Mouse (Mus musculus): Measurements from ENCODE around the gene Prkaa1. TPM values are rescaled to one million over a fixed set of nuclear protein-coding genes. Genes with fewer than 3 reads are reported as not detected.

The Prkaa1 gene
- total and polyA plus RNA-seq, 3 experiments, result 4.6 to 13.9 (median 12.6) TPM

DNA sequence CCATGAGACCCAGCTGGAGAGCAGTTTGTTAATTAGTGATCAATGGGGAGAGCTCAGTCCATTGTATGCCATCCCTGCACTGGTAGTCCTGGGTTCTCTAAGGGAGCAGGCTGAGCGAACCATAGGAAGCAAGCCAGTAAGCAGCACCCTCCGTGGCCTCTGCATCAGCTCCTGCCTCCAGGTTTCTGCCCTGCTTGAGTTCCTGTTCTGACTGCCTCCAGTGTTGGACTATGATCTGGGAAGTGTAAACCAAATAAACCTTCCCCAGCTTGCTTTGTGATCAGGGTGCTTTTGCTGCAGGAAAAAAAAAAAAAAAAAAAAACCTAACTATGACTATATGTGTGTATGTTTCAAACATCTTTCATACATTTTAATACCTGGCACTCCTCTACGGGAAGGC is 10.4 kb upstream of the Prkaa1 start:
- no peak overlapping the region for H3K9ac ChIP-seq (ENCODE audit: low read depth, low read length)
- no peaks in the 10 kb centered on the region for H3K36me3 ChIP-seq (ENCODE audit: control insufficient read depth, insufficient read depth, low read length)
- H3K27me3 ChIP-seq (ENCODE audit: control insufficient read depth, insufficient read depth, low read length), result no peaks in the 10 kb centered on the region
- H3K4me3 ChIP-seq, result no peak overlapping the region
- DNase-seq, result no peak
- H3K79me2 ChIP-seq (replicated peaks; ENCODE audit: control insufficient read depth, insufficient read depth, low read length), result no peaks in the 10 kb centered on the region
- 78% methylated on average over 3 of the region's 3 CpGs for WGBS
- no peak for TF ChIP-seq POLR2A (IDR thresholded peaks at IDR 0.05; ENCODE audit: insufficient read depth, low read depth, low read length)
- no peak for TF ChIP-seq CTCF (IDR thresholded peaks at IDR 0.05)
- no peak for TF ChIP-seq EP300 (IDR thresholded peaks at IDR 0.05; ENCODE audit: insufficient read depth, low read depth, low read length)
- intact Hi-C loops (cut with DNase I), result no loop called here
- H3K27ac ChIP-seq, result no peak overlapping the region
- no peaks in the 10 kb centered on the region for H3K4me1 ChIP-seq (ENCODE audit: control insufficient read depth, insufficient read depth, low read length)

DNA sequence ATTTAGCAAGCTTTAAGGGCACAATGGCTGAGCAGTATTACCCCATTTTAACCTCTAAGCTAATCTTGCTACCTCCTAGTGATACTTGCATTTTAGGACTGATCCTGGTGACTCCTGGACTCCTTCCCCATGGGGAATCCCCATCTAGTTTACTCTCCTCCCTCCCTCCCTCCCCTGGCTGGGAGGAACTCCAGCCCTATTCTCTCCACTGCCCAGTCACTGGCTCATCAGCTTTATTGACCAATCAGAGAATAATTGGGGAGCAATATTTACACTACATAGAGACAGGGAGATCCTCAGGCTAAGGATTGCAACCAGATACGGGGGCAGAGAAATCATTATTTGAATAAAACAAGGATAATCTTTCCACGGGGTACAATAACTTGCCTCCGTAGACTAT is 9.5 kb upstream of the Prkaa1 start:
- WGBS, result 93% methylated on average over 3 of the region's 3 CpGs
- no peak overlapping the region for H3K4me3 ChIP-seq
- H3K4me1 ChIP-seq (ENCODE audit: control insufficient read depth, insufficient read depth, low read length), result no peaks in the 10 kb centered on the region
- TF ChIP-seq EP300 (IDR thresholded peaks at IDR 0.05; ENCODE audit: insufficient read depth, low read depth, low read length) (no peak), CTCF (IDR thresholded peaks at IDR 0.05) (no peak), POLR2A (IDR thresholded peaks at IDR 0.05; ENCODE audit: insufficient read depth, low read depth, low read length) (no peak)
- H3K27me3 ChIP-seq (ENCODE audit: control insufficient read depth, insufficient read depth, low read length), result no peaks in the 10 kb centered on the region
- H3K27ac ChIP-seq, result no peak overlapping the region
- intact Hi-C loops (cut with DNase I), result no loop called here
- no peaks in the 10 kb centered on the region for H3K79me2 ChIP-seq (replicated peaks; ENCODE audit: control insufficient read depth, insufficient read depth, low read length)
- DNase-seq, result no peak
- no peak overlapping the region for H3K9ac ChIP-seq (ENCODE audit: low read depth, low read length)
- no peaks in the 10 kb centered on the region for H3K36me3 ChIP-seq (ENCODE audit: control insufficient read depth, insufficient read depth, low read length)

DNA sequence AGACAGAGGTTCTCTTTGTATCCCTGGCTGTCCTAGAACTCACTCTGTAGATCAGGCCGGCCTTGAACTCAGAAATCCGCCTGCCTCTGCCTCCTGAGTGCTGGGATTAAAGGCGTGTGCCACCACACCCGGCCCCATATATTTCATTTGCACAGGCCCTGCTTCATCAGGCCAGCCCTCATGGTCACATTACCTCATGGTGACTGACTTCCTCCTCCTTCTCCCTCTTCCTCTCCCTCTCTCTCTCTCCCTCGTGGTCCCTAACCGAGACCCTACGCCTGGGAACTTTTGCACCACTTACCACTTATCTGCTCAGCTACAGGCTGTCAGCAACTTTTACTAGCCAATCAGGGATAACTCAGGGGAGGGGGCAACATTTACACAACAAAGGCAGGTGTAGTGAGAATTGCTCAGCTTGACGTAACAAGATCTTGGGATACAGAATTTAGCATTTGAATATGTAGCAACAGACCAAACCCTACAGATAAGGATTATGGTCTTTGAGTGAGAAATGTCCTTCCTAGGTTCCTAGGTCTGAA is 8.6 kb upstream of the Prkaa1 start:
- no peak overlapping the region for H3K4me3 ChIP-seq
- H3K9ac ChIP-seq (ENCODE audit: low read depth, low read length), result no peak overlapping the region
- no peak for DNase-seq
- no peaks in the 10 kb centered on the region for H3K4me1 ChIP-seq (ENCODE audit: control insufficient read depth, insufficient read depth, low read length)
- TF ChIP-seq POLR2A (IDR thresholded peaks at IDR 0.05; ENCODE audit: insufficient read depth, low read depth, low read length) (no peak), CTCF (IDR thresholded peaks at IDR 0.05) (no peak), EP300 (IDR thresholded peaks at IDR 0.05; ENCODE audit: insufficient read depth, low read depth, low read length) (no peak)
- H3K79me2 ChIP-seq (replicated peaks; ENCODE audit: control insufficient read depth, insufficient read depth, low read length), result no peaks in the 10 kb centered on the region
- 54% methylated on average over 8 of the region's 8 CpGs for WGBS
- no peak overlapping the region for H3K27ac ChIP-seq
- no peaks in the 10 kb centered on the region for H3K36me3 ChIP-seq (ENCODE audit: control insufficient read depth, insufficient read depth, low read length)
- intact Hi-C loops (cut with DNase I), result no loop called here
- H3K27me3 ChIP-seq (ENCODE audit: control insufficient read depth, insufficient read depth, low read length), result no peaks in the 10 kb centered on the region

DNA sequence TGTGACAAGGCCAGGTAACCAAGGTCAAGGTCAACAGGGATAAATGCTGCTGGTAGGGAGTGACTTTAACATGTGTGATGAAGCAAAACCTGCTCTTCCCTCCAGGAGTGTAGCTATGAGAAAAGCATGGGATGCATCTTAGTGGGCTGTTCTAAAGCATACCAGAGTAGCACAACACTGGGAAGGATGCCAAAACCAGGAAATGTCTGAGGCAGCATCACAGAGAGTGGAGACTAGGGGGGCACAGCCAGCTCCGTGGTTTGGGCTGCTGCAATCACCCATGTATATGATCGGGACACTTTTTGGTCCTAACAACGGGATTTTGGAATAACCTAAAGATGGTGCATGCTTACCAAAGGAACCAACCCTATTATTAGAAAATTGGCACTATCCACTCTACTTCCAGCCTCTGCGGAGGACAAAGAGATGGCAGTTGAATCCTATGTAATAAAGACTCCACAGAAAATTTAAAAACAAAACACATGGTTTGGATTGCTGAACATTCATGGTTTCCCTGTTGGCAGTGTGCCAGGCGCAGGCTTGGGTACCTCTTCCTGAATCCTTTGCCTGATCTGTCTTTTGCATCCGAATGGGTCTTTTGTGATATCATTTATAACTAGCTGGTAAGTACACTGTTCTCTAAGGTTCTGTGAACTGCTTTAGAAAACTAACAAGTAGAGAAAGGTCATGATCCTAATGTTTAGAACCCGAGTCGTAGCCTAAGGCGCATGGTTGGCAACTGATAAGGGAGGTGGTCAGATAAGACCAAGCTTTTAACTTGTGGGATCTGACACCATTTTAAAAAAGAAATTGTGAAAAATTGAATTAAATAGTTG is 5.4 kb upstream of the Prkaa1 start:
- H3K27me3 ChIP-seq (ENCODE audit: control insufficient read depth, insufficient read depth, low read length), result no peaks in the 10 kb centered on the region
- H3K79me2 ChIP-seq (replicated peaks; ENCODE audit: control insufficient read depth, insufficient read depth, low read length), result no peaks in the 10 kb centered on the region
- intact Hi-C loops (cut with DNase I), result no loop called here
- no peak for DNase-seq
- H3K9ac ChIP-seq (ENCODE audit: low read depth, low read length), result no peak overlapping the region
- H3K4me1 ChIP-seq (ENCODE audit: control insufficient read depth, insufficient read depth, low read length), result peaks cover 4% of the 10 kb centered on the region
- H3K36me3 ChIP-seq (ENCODE audit: control insufficient read depth, insufficient read depth, low read length), result no peaks in the 10 kb centered on the region
- H3K27ac ChIP-seq, result no peak overlapping the region
- TF ChIP-seq POLR2A (IDR thresholded peaks at IDR 0.05; ENCODE audit: insufficient read depth, low read depth, low read length) (no peak), EP300 (IDR thresholded peaks at IDR 0.05; ENCODE audit: insufficient read depth, low read depth, low read length) (no peak), CTCF (IDR thresholded peaks at IDR 0.05) (no peak)
- no peak overlapping the region for H3K4me3 ChIP-seq
- WGBS, result 54% methylated on average over 9 of the region's 9 CpGs

DNA sequence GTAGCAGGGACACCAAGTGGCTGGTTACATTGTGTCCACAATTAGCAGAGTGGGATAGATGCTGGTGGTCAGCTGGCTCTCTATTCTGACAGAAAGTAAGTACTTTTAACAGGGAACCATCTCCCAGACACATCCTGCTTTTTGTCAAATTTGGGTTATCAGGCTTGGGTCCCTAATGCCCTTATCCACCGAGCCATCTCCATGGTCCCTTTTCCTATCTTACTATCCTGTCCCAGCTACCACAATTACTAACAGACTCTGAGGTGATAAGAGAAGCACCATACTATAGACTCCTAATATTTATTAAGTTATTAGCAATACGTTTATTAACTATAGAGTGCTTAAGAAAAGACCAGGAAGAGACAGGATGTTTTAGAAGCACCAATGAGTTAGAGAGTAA is 4.3 kb upstream of the Prkaa1 start:
- no peak overlapping the region for H3K9ac ChIP-seq (ENCODE audit: low read depth, low read length)
- TF ChIP-seq CTCF (IDR thresholded peaks at IDR 0.05), result no peak
- TF ChIP-seq EP300 (IDR thresholded peaks at IDR 0.05; ENCODE audit: insufficient read depth, low read depth, low read length), result no peak
- no peak for TF ChIP-seq POLR2A (IDR thresholded peaks at IDR 0.05; ENCODE audit: insufficient read depth, low read depth, low read length)
- H3K27me3 ChIP-seq (ENCODE audit: control insufficient read depth, insufficient read depth, low read length), result no peaks in the 10 kb centered on the region
- H3K36me3 ChIP-seq (ENCODE audit: control insufficient read depth, insufficient read depth, low read length), result no peaks in the 10 kb centered on the region
- intact Hi-C loops (cut with DNase I), result no loop called here
- 73% methylated on average over 2 of the region's 2 CpGs for WGBS
- no peak overlapping the region for H3K4me3 ChIP-seq
- no peak overlapping the region for H3K27ac ChIP-seq
- H3K79me2 ChIP-seq (replicated peaks; ENCODE audit: control insufficient read depth, insufficient read depth, low read length), result no peaks in the 10 kb centered on the region
- H3K4me1 ChIP-seq (ENCODE audit: control insufficient read depth, insufficient read depth, low read length), result peaks cover 4% of the 10 kb centered on the region
- DNase-seq, result no peak

DNA sequence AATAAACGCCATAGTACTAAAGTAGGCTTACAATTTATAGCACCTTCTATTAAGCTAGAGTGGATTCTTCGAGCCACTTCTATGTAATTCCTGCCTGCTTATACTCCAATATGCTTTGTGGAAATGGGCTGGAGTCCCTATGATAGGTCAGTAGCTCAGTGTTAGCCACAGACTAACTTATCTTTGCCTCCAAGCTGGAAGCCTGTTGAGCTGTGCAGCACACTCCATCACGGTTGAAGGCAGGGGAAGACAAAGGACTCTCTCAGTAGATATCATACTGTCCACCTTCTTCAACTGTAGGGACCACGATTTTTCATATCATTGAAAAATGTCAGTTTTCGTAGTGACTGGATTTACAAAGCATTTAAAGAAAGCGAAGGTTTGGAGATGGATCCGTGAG is 3.8 kb upstream of the Prkaa1 start:
- Histone ChIP-seq H3K36me3 (ENCODE audit: control insufficient read depth, insufficient read depth, low read length) (no peaks in the 10 kb centered on the region), H3K27ac (no peak overlapping the region), H3K79me2 (replicated peaks; ENCODE audit: control insufficient read depth, insufficient read depth, low read length) (no peaks in the 10 kb centered on the region), H3K4me3 (no peak overlapping the region), H3K4me1 (ENCODE audit: control insufficient read depth, insufficient read depth, low read length) (peaks cover 4% of the 10 kb centered on the region), H3K27me3 (ENCODE audit: control insufficient read depth, insufficient read depth, low read length) (no peaks in the 10 kb centered on the region), H3K9ac (ENCODE audit: low read depth, low read length) (no peak overlapping the region)
- no peak for DNase-seq
- TF ChIP-seq CTCF (IDR thresholded peaks at IDR 0.05) (no peak), POLR2A (IDR thresholded peaks at IDR 0.05; ENCODE audit: insufficient read depth, low read depth, low read length) (no peak), EP300 (IDR thresholded peaks at IDR 0.05; ENCODE audit: insufficient read depth, low read depth, low read length) (no peak)
- WGBS, result 82% methylated on average over 7 of the region's 7 CpGs
- intact Hi-C loops (cut with DNase I), result loop anchor here (5.0 kb wide), 1 partner anchor 33 kb away; the partner anchor contains the start of gene Card6
